Mouse (Mus musculus) spleen, postnatal 0 days (tissue): Measurements from ENCODE around the gene Pip4k2c. TPM values are rescaled to one million over a fixed set of nuclear protein-coding genes. Genes with fewer than 3 reads are reported as not detected.

Source experiments
- polyA plus RNA-seq: library from polyadenylated mRNA; unstranded; fragments of >200 nt; fragmentation: Nextera tagmentation; extraction: Ambion mirVana; gene quantifications from 2 replicates; pipeline ENCODE4 v1.2.1, GENCODE M21; 2015

The Pip4k2c gene
- polyA plus RNA-seq: 41.4 and 44.1 TPM in 2 replicates

GRCm38 (mm10) chr10:127211414-127211854, at the start of gene Pip4k2c:
Gene Pip4k2c (minus strand): TSS chr10:127211585.

GRCm38 (mm10) chr10:127195328-127196129, 15.9 kb downstream of the Pip4k2c start, which contains the start of gene Dtx3:
Gene Dtx3 (minus strand): TSS chr10:127195728.

GRCm38 (mm10) chr10:127189651-127190381, 21.6 kb downstream of the Pip4k2c start, which contains the start of gene Arhgef25:
Gene Arhgef25 (minus strand): TSS chr10:127190083.

GRCm38 (mm10) chr10:127179871-127180694, 31.3 kb downstream of the Pip4k2c start, which contains the start of gene Slc26a10:
Gene Slc26a10 (minus strand): TSS chr10:127180645.

GRCm38 (mm10) chr10:127164631-127165353, 46.6 kb downstream of the Pip4k2c start, which contains the start of gene B4galnt1:
Gene B4galnt1 (plus strand): TSS chr10:127165225.

Other genes with a start within 250 kb of the Pip4k2c start
- 29.4 and 36.8 TPM in 2 replicates for gene Ctdsp2, start 232.9 kb downstream of the Pip4k2c start, polyA plus RNA-seq
- gene Avil, start 210.9 kb downstream of the Pip4k2c start, polyA plus RNA-seq: 0.08 and 0.22 TPM in 2 replicates
- 53.2 and 54.6 TPM in 2 replicates for gene Tsfm, start 180.7 kb downstream of the Pip4k2c start, polyA plus RNA-seq
- gene Mettl1, start 170.2 kb downstream of the Pip4k2c start, polyA plus RNA-seq: 30.3 and 30.7 TPM in 2 replicates
- gene Eef1akmt3, start 170.1 kb downstream of the Pip4k2c start, polyA plus RNA-seq: 0.10 and 0.16 TPM in 2 replicates
- gene Cyp27b1, start 163.3 kb downstream of the Pip4k2c start, polyA plus RNA-seq: not detected in 2 replicates
- 0.08 and 0.11 TPM in 2 replicates for gene March9, start 151.4 kb downstream of the Pip4k2c start, polyA plus RNA-seq
- gene Cdk4, start 148.1 kb downstream of the Pip4k2c start, polyA plus RNA-seq: 558 and 561 TPM in 2 replicates
- gene Tspan31, start 141.3 kb downstream of the Pip4k2c start, polyA plus RNA-seq: 37.4 and 47.0 TPM in 2 replicates
- gene Agap2, start 136.3 kb downstream of the Pip4k2c start, polyA plus RNA-seq: 2.5 and 3.6 TPM in 2 replicates
- gene Os9, start 90.5 kb downstream of the Pip4k2c start, polyA plus RNA-seq: 47.0 and 54.4 TPM in 2 replicates
- gene B4galnt1, start 46.4 kb downstream of the Pip4k2c start, polyA plus RNA-seq: 22.9 and 24.8 TPM in 2 replicates
- gene Slc26a10, start 30.9 kb downstream of the Pip4k2c start, polyA plus RNA-seq: 1.5 and 1.6 TPM in 2 replicates
- 13.1 and 17.5 TPM in 2 replicates for gene Arhgef25, start 21.5 kb downstream of the Pip4k2c start, polyA plus RNA-seq
- 36.1 and 42.7 TPM in 2 replicates for gene Dtx3, start 15.9 kb downstream of the Pip4k2c start, polyA plus RNA-seq
- 0.06 and 0.15 TPM in 2 replicates for gene Kif5a, start 51.8 kb upstream of the Pip4k2c start, polyA plus RNA-seq
- gene Dctn2, start 54.8 kb upstream of the Pip4k2c start, polyA plus RNA-seq: 94.5 and 104 TPM in 2 replicates
- 11.7 and 14.1 TPM in 2 replicates for gene Mbd6, start 77.4 kb upstream of the Pip4k2c start, polyA plus RNA-seq
- gene Mars, start 100.2 kb upstream of the Pip4k2c start, polyA plus RNA-seq: 79.4 and 88.0 TPM in 2 replicates
- 38.7 and 46.0 TPM in 2 replicates for gene Arhgap9, start 110.4 kb upstream of the Pip4k2c start, polyA plus RNA-seq
- gene Gli1, start 130.4 kb upstream of the Pip4k2c start, polyA plus RNA-seq: 0.66 and 1.1 TPM in 2 replicates
- gene Inhbe, start 142.8 kb upstream of the Pip4k2c start, polyA plus RNA-seq: not detected in 2 replicates
- gene Inhbc, start 158.8 kb upstream of the Pip4k2c start, polyA plus RNA-seq: not detected in 2 replicates
- 14.1 and 16.8 TPM in 2 replicates for gene R3hdm2, start 168.7 kb upstream of the Pip4k2c start, polyA plus RNA-seq